Mouse (Mus musculus): ENCODE measurements around the gene Arhgap20. TPM values are rescaled to one million over a fixed set of nuclear protein-coding genes. Genes with fewer than 3 reads are reported as not detected.

The Arhgap20 gene
- total RNA-seq, 2 experiments from 2014 or later = 27.7 to 29.6 TPM

Other genes with a start within 250 kb of the Arhgap20 start
- 10 to 100 TPM; 40.8 to 41.2 TPM for gene Fdx1, start 198.2 kb downstream of the Arhgap20 start, total RNA-seq (2021)